Mouse (Mus musculus): ENCODE measurements around the gene Tjp3.

DNA sequence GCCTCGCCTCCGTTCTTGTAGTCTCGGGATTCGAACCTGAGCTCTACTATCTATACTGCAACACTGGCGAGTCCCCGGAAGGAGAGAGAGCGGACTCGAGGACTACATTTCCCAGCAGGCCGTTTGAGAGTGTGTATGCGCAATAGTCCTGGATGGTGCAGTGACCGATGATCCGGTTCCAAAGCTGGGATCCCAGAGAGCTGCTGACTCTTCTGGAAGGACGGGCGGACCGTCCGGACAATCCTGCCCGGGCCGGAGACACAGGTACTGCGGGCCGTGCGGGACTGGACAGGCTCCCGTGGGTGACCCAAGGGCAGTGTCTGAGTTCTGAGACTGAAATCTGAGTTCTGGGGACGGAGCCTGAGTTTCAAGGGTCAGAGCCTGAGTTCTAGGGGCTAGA is 23.3 kb downstream of the Tjp3 start:
- no peak for TF ChIP-seq CTCF (conservative IDR thresholded peaks at IDR 0.05; ENCODE audit: low read length)
- no peak for TF ChIP-seq NANOG (IDR thresholded peaks at IDR 0.05; ENCODE audit: borderline replicate concordance, low read length)

All from E14TG2a.4 (cell line).